Mouse (Mus musculus) intestine, postnatal 0 days (tissue): ENCODE data around the gene Tspoap1. TPM values are rescaled to one million over a fixed set of nuclear protein-coding genes. Genes with fewer than 3 reads are reported as not detected.
A peak's percentile ranks its signal among the peaks of the same experiment; 100 is the strongest.

Source experiments
- ATAC-seq: fragments of 200-750 bp; cut with Nextera tagmentation; 2 replicates; pipeline ENCODE4 v1.8.0; 2017; ENCODE audit warnings: mild to moderate bottlenecking, moderate TSS enrichment, moderate library complexity
- H3K27ac ChIP-seq: fragments of 300-500 bp; sonication (generic); 2 replicates; pipeline ENCODE4 v1.5.1; 2014; ENCODE audit warnings: mild to moderate bottlenecking, low read depth, low read length, moderate library complexity
- H3K27me3 ChIP-seq: fragments of 300-500 bp; sonication (generic); replicated peaks from 2 replicates; pipeline ENCODE4 v1.6.1; 2014; ENCODE audit warnings: low read length, mixed read lengths; ENCODE audit not compliant: control insufficient read depth, insufficient read depth
- H3K36me3 ChIP-seq: fragments of 300-500 bp; sonication (generic); 2 replicates; pipeline ENCODE4 v1.6.1; 2014; ENCODE audit warnings: mild to moderate bottlenecking, moderate library complexity; ENCODE audit not compliant: control insufficient read depth, insufficient read depth
- H3K4me1 ChIP-seq: fragments of 300-500 bp; sonication (generic); replicated peaks from 2 replicates; pipeline ENCODE4 v1.6.1; 2014; ENCODE audit warnings: antibody characterized with exemption, low read length, mixed read lengths; ENCODE audit not compliant: control insufficient read depth, insufficient read depth
- H3K4me2 ChIP-seq: fragments of 300-500 bp; sonication (generic); replicated peaks from 2 replicates; pipeline ENCODE4 v1.6.1; 2014; ENCODE audit warnings: low read depth, mild to moderate bottlenecking, moderate library complexity
- H3K4me3 ChIP-seq: fragments of 300-500 bp; sonication (generic); 2 replicates; pipeline ENCODE4 v1.5.1; 2014; ENCODE audit warnings: low read depth, low read length
- H3K9ac ChIP-seq: fragments of 300-500 bp; sonication (generic); 2 replicates; pipeline ENCODE4 v1.6.1; 2014; ENCODE audit warnings: mild to moderate bottlenecking, low read depth, low read length
- H3K9me3 ChIP-seq: fragments of 300-500 bp; sonication (generic); 2 replicates; pipeline ENCODE4 v1.6.1; 2016; ENCODE audit warnings: mixed run types; ENCODE audit not compliant: control insufficient read depth
- CTCF ChIP-seq: sonication (generic); IDR thresholded peaks from 2 replicates; pipeline ENCODE4 v1.5.1; 2016; ENCODE audit warnings: low read depth, mild to moderate bottlenecking, control low read depth, antibody characterized with exemption, moderate library complexity
- WGBS: fragments of 180-500 bp; shearing (Covaris S2); extraction: QIAGEN DNeasy Blood & Tissue Kit; methylation state at CpG from one replicate; pipeline ENCODE4 v1.1.7; 2014; 5-methylcytosine and 5-hydroxymethylcytosine counted together
- polyA plus RNA-seq: library from polyadenylated mRNA; unstranded; fragments of >200 nt; fragmentation: Nextera tagmentation; extraction: Ambion mirVana; gene quantifications from 2 replicates; pipeline ENCODE4 v1.2.1, GENCODE M21; 2015

The Tspoap1 gene
- polyA plus RNA-seq, 1 experiment from 2014 or later, result 0.61 TPM

DNA sequence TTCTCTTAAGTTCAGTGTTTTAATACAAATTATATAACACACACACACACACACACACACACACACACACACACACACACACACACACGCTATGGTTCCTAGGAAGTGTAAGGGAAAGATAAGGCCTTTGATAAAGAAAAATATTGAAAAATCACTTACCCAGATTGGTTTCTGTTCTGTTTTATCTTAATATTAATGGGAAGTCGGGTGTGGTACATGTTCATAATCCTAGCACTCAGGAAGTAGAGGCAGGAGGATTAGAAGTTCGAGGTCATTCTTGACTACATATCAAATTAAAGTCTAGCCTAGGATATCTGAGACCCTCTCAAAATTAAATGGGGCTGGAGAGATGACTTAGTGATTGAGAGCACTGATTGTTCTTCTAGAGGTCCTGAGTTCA lies 38.2 kb upstream of the Tspoap1 start:
- Histone ChIP-seq H3K36me3 (peaks cover 27% of the 10 kb centered on the region), H3K4me3 (no peak overlapping the region), H3K9me3 (no peaks in the 10 kb centered on the region), H3K4me2 (no peak overlapping the region), H3K4me1 (no peaks in the 10 kb centered on the region; the same call in 1 of the 2 replicates), H3K9ac (no peak overlapping the region), H3K27ac (no peak overlapping the region), H3K27me3 (no peaks in the 10 kb centered on the region)
- WGBS, result 74% methylated on average over 3 of the region's 3 CpGs
- no peak for TF ChIP-seq CTCF
- no peak for ATAC-seq

DNA sequence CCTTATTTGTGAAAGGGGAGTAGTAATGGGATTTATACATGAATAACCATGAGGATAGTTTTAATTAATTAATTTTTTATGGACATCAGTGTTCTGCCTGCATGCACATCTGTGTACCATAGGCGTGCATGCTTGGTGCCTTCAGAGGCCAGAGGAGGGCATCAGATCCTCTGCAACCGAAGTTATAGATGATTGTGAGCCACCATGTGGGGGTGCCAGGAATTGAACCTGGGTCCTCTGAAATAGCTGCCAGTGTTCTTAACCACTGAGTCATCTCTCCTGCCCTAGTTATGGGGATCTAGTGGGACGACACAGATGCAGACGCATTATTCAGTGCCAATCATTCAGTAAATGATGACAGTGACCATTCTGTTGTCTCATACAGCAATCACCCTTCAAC lies 37.5 kb upstream of the Tspoap1 start:
- TF ChIP-seq CTCF, result peak; percentile 50
- H3K27ac ChIP-seq, result no peak overlapping the region

DNA sequence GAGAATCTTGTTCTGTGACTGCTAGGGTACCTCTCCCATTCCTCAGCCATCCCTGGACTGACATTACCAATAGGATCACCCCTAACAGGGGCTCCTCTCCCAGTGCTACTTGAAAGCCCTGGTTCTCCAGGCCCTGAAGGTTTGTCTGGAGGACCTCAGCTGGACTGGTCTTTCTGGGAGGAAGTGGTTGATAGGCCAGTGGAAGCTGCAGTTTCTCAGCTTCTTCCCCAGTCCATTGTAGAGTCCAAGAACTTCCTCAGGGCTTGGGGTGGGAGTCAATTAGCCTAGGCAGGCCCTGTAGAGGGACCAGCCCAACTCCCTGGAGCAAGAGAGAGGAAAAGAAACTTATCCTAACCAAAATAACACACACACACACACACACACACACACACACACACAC lies 34.8 kb upstream of the Tspoap1 start:
- no peak for ATAC-seq
- Histone ChIP-seq H3K27ac (no peak overlapping the region), H3K4me2 (no peak overlapping the region), H3K4me3 (no peak overlapping the region), H3K36me3 (peaks cover 21% of the 10 kb centered on the region; the same call in 1 of the 2 replicates), H3K9me3 (no peaks in the 10 kb centered on the region), H3K9ac (no peak overlapping the region), H3K27me3 (no peaks in the 10 kb centered on the region), H3K4me1 (no peaks in the 10 kb centered on the region; the same call in 1 of the 2 replicates)
- no peak for TF ChIP-seq CTCF

More for the DNA sequence above, 37.5 kb upstream of the Tspoap1 start:
- no peak overlapping the region for H3K4me2 ChIP-seq
- no peaks in the 10 kb centered on the region for H3K27me3 ChIP-seq
- no peak overlapping the region for H3K9ac ChIP-seq
- 85% methylated on average over 4 of the region's 4 CpGs for WGBS
- no peak for ATAC-seq
- H3K9me3 ChIP-seq, result no peaks in the 10 kb centered on the region
- H3K36me3 ChIP-seq, result peaks cover 30% of the 10 kb centered on the region
- H3K4me1 ChIP-seq, result no peaks in the 10 kb centered on the region; the same call in 1 of the 2 replicates
- no peak overlapping the region for H3K4me3 ChIP-seq

DNA sequence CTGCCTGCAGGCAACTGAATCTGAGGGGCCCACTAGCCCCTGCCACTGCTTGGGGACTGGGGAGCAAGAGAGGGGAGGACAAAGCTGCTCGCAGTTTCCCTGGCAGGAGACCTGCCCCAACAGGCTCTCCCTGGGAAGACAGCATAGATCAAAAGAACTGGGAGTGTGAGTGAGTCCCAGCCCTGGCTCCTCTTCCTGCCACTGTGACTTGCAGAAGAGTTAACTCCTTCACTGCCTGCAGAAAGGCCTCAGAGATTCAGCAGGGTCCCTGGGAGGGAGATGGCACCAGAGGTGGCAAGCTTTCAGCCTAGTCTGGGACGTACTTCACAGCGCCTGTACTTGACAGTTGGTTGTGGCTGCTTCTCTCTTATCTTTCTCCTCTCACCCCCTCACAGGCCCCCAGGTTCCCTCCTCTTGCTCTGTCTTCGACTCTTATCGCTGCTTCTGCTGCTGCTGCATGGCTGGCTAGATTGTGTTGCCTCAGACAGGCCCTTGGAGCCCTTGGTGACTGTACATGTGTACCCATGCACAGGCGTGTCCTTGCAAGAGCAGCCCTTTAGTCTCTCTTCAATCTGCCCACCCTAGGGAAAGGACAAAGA lies 34.3 kb upstream of the Tspoap1 start:
- H3K9ac ChIP-seq, result no peak overlapping the region
- H3K4me2 ChIP-seq, result no peak overlapping the region
- H3K27me3 ChIP-seq, result no peaks in the 10 kb centered on the region
- TF ChIP-seq CTCF, result no peak
- H3K9me3 ChIP-seq, result no peaks in the 10 kb centered on the region
- peak; percentile 46; the same call in 1 of the 2 replicates for ATAC-seq
- peaks cover 21% of the 10 kb centered on the region; the same call in 1 of the 2 replicates for H3K36me3 ChIP-seq
- no peak overlapping the region for H3K27ac ChIP-seq
- 24% methylated on average over 6 of the region's 6 CpGs for WGBS
- no peaks in the 10 kb centered on the region; the same call in 1 of the 2 replicates for H3K4me1 ChIP-seq
- H3K4me3 ChIP-seq, result no peak overlapping the region

DNA sequence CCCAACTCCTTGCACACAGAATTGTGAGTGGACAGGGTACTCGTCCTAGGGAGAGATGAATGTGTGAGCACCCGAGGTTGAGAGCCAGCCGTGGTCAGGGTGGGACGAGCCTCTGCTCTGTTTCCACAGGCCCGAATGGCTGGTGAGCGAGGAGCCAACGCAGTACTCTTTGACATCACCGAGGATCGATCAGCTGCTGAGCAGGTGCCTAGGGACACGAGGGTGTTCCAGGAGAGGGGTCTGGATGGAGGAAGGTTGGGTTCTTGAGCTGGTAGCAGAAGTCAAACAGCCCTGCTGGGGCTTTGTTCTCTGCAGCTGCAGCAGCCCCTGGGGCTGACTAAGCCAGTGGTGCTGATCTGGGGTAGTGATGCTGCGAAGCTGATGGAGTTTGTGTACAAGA lies 33.3 kb upstream of the Tspoap1 start:
- Histone ChIP-seq H3K27me3 (no peaks in the 10 kb centered on the region), H3K4me2 (no peak overlapping the region), H3K9ac (no peak overlapping the region), H3K9me3 (no peaks in the 10 kb centered on the region), H3K27ac (no peak overlapping the region), H3K36me3 (peaks cover 30% of the 10 kb centered on the region), H3K4me3 (no peak overlapping the region), H3K4me1 (no peaks in the 10 kb centered on the region; the same call in 1 of the 2 replicates)
- ATAC-seq, result no peak
- no peak for TF ChIP-seq CTCF
- 72% methylated on average over 11 of the region's 11 CpGs for WGBS

DNA sequence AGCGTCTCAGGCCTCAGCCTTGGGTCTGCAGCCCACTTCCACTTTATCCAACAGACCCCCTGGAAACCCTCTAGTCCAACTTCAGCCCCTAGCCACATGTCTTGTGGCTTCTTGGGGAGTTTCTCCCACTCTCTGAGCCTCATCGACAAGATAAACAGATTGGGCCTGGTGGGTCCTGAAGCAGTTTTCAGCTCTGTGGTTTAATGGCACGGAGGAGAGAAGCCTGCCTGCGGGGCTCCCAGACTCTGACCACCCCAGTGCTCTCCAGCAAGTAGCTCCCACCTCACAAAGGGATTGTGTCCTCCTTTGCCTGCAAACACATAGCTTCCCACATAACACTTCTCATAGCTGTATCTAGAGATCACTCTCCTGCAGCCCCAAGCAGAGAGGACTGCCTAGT lies 32.9 kb upstream of the Tspoap1 start:
- Histone ChIP-seq H3K9ac (no peak overlapping the region), H3K36me3 (peaks cover 32% of the 10 kb centered on the region), H3K4me1 (no peaks in the 10 kb centered on the region; the same call in 1 of the 2 replicates), H3K27me3 (no peaks in the 10 kb centered on the region), H3K4me3 (no peak overlapping the region), H3K4me2 (no peak overlapping the region), H3K9me3 (no peaks in the 10 kb centered on the region), H3K27ac (no peak overlapping the region)
- no peak for TF ChIP-seq CTCF
- WGBS, result 74% methylated on average over 4 of the region's 4 CpGs
- no peak for ATAC-seq
